Mouse (Mus musculus): ENCODE data around the gene Birc2.

- TF ChIP-seq POLR2A (IDR thresholded peaks at IDR 0.05; ENCODE audit: borderline replicate concordance, extremely low read depth, low read depth, low read length) (no peak), CTCF (IDR thresholded peaks at IDR 0.05; ENCODE audit: insufficient read depth, low read length) (no peak)
These were observed 31.8 kb downstream of the Birc2 start for GRCm38 (mm10) chr9:7805101-7805506.

All from lung, adult 2 months (tissue).